Mouse (Mus musculus) v-Abl transformed pro-B cells (cell line): ENCODE data around the gene Gnptg.

Source experiments
- in situ Hi-C, 2 experiments: fragments of 400-800 bp; cut with MboI; formaldehyde crosslinking; loops; one replicate each; pipeline ENCODE4 v1.15.1; 2025; ENCODE audit not compliant: unreplicated experiment in 2 of 2

Gene Gnptg

GRCm38 (mm10) chr17:25239695-25240636 lies at the start of gene Gnptg, which contains the start of gene Tsr3:
Gene Gnptg (minus strand): TSS chr17:25240124.
Gene Tsr3 (plus strand): TSS chr17:25240170.
- in situ Hi-C loops, result no loop called here

- in situ Hi-C loops, result loop anchor here (5.0 to 10.0 kb wide), 4 partner anchors 73 to 352 kb away; partner anchors contain the start of genes Mapk8ip3 (in 1 of the 2) and Ptx4 (in 1 of the 2)
Observed at GRCm38 (mm10) chr17:25288842-25289241, 48.9 kb upstream of the Gnptg start.

- in situ Hi-C loops, result loop anchor here (5.0 to 10.0 kb wide), 4 partner anchors 77 to 348 kb away; partner anchors contain the start of genes Mapk8ip3 (in 1 of the 2) and Ptx4 (in 1 of the 2)
Observed at GRCm38 (mm10) chr17:25285033-25285432, 45.1 kb upstream of the Gnptg start.

- in situ Hi-C loops, result loop anchor here in 1 of 2 experiments (10.0 kb wide), 1 partner anchor 247 kb away; no protein-coding TSS in a partner anchor
Observed at GRCm38 (mm10) chr17:25282133-25282532, 42.2 kb upstream of the Gnptg start.

DNA sequence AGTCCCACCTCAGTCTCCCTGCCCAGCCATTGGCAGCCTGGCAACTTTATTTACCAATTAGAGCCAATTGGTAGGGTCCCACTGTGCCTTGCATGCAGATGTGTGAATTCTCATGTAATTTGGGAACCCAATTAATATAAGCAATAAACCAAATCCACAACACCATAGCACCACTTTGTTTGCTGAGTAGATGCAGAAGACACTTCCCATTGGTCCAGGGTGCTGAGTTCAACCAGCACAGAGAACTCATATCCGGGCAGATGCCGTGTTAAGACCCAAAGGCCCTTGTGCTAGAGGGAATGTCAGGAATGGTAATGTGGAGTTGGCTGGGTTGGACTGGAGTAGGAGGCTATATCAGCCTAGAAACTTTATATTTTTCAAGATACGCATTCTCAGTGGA lies 35.9 kb upstream of the Gnptg start:
- in situ Hi-C loops, result loop anchor here in 1 of 2 experiments (5.0 kb wide), 2 partner anchors 94 to 154 kb away; partner anchors contain the start of genes BC003965 and Ptx4

DNA sequence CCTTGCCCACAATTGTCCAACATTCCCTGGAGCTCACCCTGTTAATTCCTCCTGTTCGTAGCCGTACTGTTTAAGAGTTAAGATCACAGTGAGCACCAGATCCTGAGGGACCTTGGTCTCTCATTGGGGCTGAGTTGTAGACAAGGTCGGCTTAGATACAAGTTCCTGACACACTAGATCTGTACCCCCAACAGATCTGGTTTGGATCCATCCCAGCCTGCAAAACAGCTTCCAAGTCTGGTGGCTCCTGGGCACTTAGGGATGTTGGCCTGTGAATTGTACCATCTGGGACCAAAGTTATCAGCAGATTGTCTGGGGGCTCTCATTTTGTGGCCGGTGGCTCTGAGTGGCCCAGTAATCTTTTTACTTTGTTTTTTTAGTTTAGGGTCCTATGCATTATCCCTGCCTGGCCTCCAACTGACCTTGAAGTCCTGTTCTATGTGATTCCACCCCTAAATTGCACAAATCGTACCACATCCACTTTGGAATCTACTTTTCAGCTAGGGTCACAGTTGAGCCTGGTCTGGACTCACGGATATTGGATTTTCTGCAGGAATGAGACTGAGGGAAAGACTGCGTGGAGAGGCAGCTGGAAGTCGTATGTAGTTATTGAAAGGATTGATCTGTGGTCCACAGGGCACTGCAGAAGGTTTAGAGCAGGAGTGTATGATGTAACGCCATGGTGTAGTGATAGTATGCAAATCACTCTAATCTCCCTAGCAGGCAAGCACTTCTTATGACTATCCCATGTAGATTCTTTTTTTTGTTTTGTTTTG lies 34.8 kb upstream of the Gnptg start, which contains the start of gene Ube2i:
Ube2i (minus strand) TSS at position 52 of the 776 bp plus-strand sequence.
- in situ Hi-C loops, result loop anchor here (5.0 kb wide), 3 partner anchors 87 to 152 kb away; partner anchors contain the start of genes BC003965 (in 1 of the 2), Ptx4 (in 1 of the 2) and Unkl (in 1 of the 2)

- in situ Hi-C loops, result loop anchor here in 1 of 2 experiments (5.0 kb wide), 1 partner anchor 87 kb away; the partner anchor contains the start of gene Unkl
Observed at GRCm38 (mm10) chr17:25273706-25274501, 34.0 kb upstream of the Gnptg start.

- in situ Hi-C loops, result loop anchor here in 1 of 2 experiments (5.0 kb wide), 1 partner anchor 86 kb away; the partner anchor contains the start of gene Unkl
Observed at GRCm38 (mm10) chr17:25272951-25273705, 33.2 kb upstream of the Gnptg start.

- in situ Hi-C loops, result loop anchor here in 1 of 2 experiments (5.0 kb wide), 1 partner anchor 85 kb away; the partner anchor contains the start of gene Unkl
Observed at GRCm38 (mm10) chr17:25272326-25272725, 32.4 kb upstream of the Gnptg start.

DNA sequence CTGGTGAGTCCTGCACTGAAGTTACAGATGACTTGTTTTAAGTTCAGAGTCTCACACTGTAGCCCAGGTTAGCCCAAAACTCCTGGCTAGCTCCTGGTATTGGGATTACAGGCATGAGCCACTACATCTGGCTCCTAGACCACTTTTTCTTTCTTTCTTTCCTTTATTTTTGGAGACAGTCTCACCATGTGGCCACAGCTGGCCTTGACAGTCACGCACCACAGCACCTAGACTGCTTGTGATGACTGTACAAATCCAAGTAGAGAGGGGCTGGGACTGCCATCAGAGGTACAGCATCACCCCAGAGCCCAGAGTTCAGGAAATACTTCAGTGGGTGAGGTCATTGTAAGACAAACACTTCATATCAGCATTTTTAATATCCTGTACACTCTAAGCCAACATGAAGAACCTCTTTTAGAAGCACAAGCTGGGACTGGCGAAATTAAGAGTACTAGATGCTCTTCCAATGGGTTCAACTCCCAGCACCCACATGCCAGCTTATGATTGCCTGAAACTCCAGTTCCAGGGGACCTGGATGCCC lies 30.9 kb upstream of the Gnptg start:
- in situ Hi-C loops, result loop anchor here in 1 of 2 experiments (5.0 kb wide), 1 partner anchor 84 kb away; the partner anchor contains the start of gene Unkl

- in situ Hi-C loops, result no loop called here
Observed at GRCm38 (mm10) chr17:25264453-25264852, 24.5 kb upstream of the Gnptg start.

DNA sequence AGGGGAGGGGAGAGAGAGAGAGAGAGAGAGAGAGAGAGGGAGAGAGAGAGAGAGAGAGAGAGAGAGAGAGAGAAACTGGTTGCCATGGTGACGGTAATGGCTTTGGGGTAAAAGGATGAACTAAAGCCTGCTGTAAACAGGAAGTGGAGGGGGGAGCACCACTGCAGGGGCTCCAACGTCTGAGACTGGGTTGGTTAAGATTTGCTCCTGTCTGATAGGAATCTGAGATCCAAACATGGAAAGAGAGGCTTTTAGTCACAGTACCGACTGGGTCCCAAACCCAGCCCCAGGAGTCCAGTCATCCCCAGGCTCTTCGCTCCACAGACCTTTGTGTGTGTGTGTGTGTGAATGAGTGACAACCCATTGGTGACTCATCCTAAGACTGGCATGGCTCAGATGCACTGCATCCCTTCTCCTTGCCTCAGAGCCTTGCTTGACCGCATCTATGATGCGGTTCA lies 17.9 kb upstream of the Gnptg start:
- in situ Hi-C loops, result no loop called here

DNA sequence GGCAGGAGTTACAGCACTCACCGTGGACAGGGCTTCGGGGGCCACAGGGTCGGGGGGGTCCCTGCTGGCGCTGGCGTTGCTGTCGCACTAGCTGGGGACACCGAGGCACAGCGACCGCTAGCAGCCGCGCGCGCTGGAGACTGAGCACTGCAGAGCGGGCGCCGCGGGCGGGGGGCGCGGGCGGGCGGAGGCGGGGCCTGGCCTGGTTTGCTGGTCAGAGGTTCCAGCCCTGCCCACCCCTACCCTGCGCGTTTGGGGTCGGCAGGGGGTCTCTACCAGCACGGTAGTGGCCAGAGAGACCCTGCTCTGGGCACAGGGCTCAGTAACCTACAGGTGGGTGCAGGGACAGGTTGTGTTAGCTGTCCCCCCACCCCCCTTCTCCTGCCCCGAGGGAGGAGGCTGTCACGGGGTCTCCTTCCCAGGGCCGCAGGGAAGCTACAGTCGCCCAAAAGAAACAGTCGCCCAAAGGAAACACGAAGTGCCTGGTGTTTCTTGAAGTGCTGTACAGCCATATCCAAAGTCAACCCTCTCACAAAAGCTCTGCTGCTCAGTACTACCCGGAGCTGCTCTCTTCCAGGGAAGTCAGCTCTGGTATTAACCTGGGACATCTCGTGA lies 16.3 kb upstream of the Gnptg start, which contains the start of gene Baiap3:
Baiap3 (minus strand) TSS at position 225 of the 615 bp plus-strand sequence.
- in situ Hi-C loops, result no loop called here

DNA sequence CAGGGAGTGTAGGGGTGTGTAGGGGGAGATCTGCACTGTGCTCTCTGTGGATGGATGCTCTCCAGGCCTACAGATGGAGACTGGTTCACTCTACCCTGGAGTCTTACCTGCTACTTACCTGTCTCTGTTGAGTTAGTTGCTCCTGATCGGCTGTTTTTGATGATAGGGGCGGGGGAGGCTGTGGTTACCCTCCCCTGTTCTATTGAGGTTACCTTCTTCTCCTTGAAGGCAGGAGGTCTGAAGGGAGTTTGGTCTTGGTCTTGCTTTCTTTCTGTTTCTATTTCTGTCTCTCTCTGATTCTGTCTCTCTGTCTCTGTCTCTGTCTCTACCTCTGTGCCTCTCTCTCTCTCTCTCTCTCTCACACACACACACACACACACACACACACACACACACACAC lies 15.2 kb upstream of the Gnptg start:
- in situ Hi-C loops, result no loop called here

DNA sequence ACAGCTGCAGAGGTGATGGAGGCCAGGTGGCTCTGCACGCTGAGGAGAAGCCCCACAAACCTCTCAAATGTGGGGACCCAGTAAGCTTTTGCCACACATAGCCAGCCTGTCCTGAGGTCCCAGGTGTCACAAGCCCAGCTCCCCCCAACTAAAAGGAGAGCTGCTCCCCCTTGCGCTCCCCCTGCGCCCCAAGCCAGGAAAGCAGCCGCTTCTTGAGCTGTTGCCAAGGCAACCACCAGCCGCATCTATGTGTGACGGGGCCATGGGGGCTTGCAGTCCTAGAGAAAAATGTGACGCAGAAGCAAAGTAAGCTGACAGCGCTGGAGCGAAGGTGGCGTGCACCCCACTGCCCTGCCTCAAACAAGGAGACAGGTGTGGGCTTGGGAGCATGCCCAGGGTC lies 13.8 kb upstream of the Gnptg start:
- in situ Hi-C loops, result no loop called here

DNA sequence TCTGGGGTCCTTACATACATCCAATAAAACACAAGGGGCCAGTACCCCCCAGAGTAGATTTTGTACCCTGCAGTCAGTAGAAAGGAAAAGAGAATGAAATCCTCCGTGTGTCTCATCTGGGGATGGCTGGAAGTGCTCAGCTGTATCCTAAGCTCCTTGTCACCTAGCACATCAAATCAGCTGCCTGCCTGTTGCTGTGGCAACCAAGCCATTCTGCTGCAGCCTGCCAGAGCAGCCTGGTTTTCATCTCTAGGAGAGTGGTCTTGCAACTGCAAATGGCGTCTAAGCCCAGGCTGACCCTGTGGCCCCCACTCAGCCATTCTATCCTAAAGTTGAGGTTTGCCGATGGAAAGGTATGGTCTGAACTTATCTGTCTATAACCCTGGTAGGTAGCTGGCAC lies 12.7 kb upstream of the Gnptg start:
- in situ Hi-C loops, result no loop called here

DNA sequence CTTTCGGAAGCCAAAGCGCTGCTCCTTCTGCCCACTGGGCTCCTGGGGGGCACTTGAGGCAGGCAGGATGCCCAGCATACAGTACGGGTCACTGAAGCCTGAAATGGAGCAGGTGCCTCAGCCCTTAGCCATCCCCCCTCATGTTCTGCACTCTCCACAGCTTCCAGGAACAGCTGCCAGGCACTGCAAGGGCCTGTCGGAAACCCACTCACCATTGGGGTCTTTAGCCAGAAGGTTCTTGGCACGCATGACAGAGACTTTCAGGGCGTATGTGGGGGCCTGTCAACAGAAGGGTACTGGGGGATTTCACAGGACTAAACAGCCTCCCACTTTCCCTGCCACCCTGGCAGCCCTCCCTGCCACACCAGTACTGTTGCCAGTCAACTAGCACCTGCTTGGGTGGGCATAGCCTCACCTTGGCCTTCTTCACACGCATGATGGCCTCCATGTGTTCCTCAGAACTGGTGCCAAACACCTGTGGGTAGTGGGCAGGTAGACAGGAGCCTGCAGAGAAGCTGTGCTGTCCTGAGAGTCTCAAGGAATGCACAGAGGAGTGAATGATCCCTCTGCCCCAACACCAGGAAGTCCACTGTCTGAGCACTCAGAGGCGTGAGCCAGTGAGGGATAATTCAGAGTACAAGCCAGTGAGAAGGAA lies 10.4 kb upstream of the Gnptg start:
- in situ Hi-C loops, result no loop called here
